Mouse (Mus musculus) midbrain, embryonic 16.5 days (tissue): Measurements from ENCODE around the gene AA986860. TPM values are rescaled to one million over a fixed set of nuclear protein-coding genes. Genes with fewer than 3 reads are reported as not detected.

Experiments used
- ATAC-seq: fragments of 200-750 bp; cut with Nextera tagmentation; 2 replicates; pipeline ENCODE4 v1.8.0; 2017; ENCODE audit warnings: moderate TSS enrichment
- H3K27ac ChIP-seq: fragments of 300-500 bp; sonication (generic); 2 replicates; pipeline ENCODE4 v1.5.1; 2014; ENCODE audit warnings: mild to moderate bottlenecking, low read length, mixed read lengths
- H3K27me3 ChIP-seq: fragments of 300-500 bp; sonication (generic); 2 replicates; pipeline ENCODE4 v1.6.1; 2014; ENCODE audit warnings: low read depth, low read length, mixed read lengths; ENCODE audit not compliant: control insufficient read depth, insufficient read depth
- H3K36me3 ChIP-seq: fragments of 300-500 bp; sonication (generic); 2 replicates; pipeline ENCODE4 v1.6.1; 2014; ENCODE audit warnings: mild to moderate bottlenecking, low read length, moderate library complexity, mixed read lengths; ENCODE audit not compliant: control insufficient read depth, insufficient read depth
- H3K4me1 ChIP-seq: fragments of 300-500 bp; sonication (generic); 2 replicates; pipeline ENCODE4 v1.6.1; 2014; ENCODE audit warnings: mild to moderate bottlenecking, low read length, mixed read lengths; ENCODE audit not compliant: control insufficient read depth, insufficient read depth
- H3K4me2 ChIP-seq: fragments of 300-500 bp; sonication (generic); 2 replicates; pipeline ENCODE4 v1.6.1; 2014; ENCODE audit warnings: mild to moderate bottlenecking, low read length, mixed read lengths
- H3K4me3 ChIP-seq: fragments of 300-500 bp; sonication (generic); 2 replicates; pipeline ENCODE4 v1.5.1; 2014; ENCODE audit warnings: low read depth, mild to moderate bottlenecking, low read length, moderate library complexity, mixed read lengths
- H3K9ac ChIP-seq: fragments of 300-500 bp; sonication (generic); 2 replicates; pipeline ENCODE4 v1.6.1; 2014; ENCODE audit warnings: low read depth, low read length, mixed read lengths
- H3K9me3 ChIP-seq: fragments of 300-500 bp; sonication (generic); replicated peaks from 2 replicates; pipeline ENCODE4 v1.6.1; 2014; ENCODE audit warnings: mild to moderate bottlenecking, low read length, mixed read lengths; ENCODE audit not compliant: control insufficient read depth, poor library complexity, severe bottlenecking
- WGBS: fragments of 180-500 bp; shearing (Covaris S2); extraction: QIAGEN DNeasy Blood & Tissue Kit; methylation state at CpG from one replicate; pipeline ENCODE4 v1.1.7; 2014; 5-methylcytosine and 5-hydroxymethylcytosine counted together
- polyA plus RNA-seq: library from polyadenylated mRNA; unstranded; fragments of >200 nt; fragmentation: Nextera tagmentation; extraction: Ambion mirVana; gene quantifications from 2 replicates; pipeline ENCODE4 v1.2.1, GENCODE M21; 2015

The AA986860 gene
- polyA plus RNA-seq, 1 experiment from 2014 or later = 0.38 TPM

GRCm38 (mm10) chr1:130715561-130716217 is 16.1 kb upstream of the AA986860 start, which contains the start of gene Gm29427:
TSS of gene Gm29427 (minus strand) at chr1:130715799.
- peak within 1 kb of the TSS; percentile 87 for H3K27ac ChIP-seq
- peak within 1 kb of the TSS; percentile 98 for H3K4me3 ChIP-seq
- H3K4me1 ChIP-seq = peaks cover 27% of the 10 kb centered on the region
- no peaks in the 10 kb centered on the region for H3K27me3 ChIP-seq
- H3K9me3 ChIP-seq = no peaks in the 10 kb centered on the region
- peaks cover 3% of the 10 kb centered on the region; the same call in 1 of the 2 replicates for H3K36me3 ChIP-seq
- H3K9ac ChIP-seq = peak within 1 kb of the TSS; percentile 100
- peak within 1 kb of the TSS; percentile 96 for H3K4me2 ChIP-seq
- WGBS = under 1% methylated on average over 38 of the region's 38 CpGs
- ATAC-seq = peak; percentile 96

DNA sequence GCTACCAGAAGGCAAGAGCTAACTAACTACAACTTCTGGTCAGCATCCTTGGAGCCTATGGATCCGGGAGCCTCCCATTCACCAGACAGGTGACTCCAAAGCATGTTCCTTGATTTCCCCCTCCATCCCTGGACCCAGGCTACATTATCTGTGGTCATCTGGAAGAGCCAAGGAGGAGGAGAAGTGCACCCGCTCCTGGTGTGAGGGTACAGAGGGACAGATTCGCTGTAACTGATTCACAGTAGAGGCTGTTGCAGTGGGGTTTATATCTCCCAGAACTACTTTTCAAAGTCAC is 15.6 kb upstream of the AA986860 start:
- Histone ChIP-seq H3K4me2 (peak overlapping the region; percentile 96), H3K4me3 (peak overlapping the region; percentile 98), H3K9me3 (no peaks in the 10 kb centered on the region), H3K27ac (peak overlapping the region; percentile 87), H3K27me3 (no peaks in the 10 kb centered on the region), H3K4me1 (peaks cover 30% of the 10 kb centered on the region), H3K9ac (peak overlapping the region; percentile 100), H3K36me3 (peaks cover 3% of the 10 kb centered on the region; the same call in 1 of the 2 replicates)
- 3% methylated on average over 3 of the region's 3 CpGs for WGBS
- peak; percentile 30 for ATAC-seq

GRCm38 (mm10) chr1:130716513-130717290 is 15.1 kb upstream of the AA986860 start:
- Histone ChIP-seq H3K9me3 (no peaks in the 10 kb centered on the region), H3K9ac (peak overlapping the region; percentile 100), H3K4me3 (peak overlapping the region; percentile 98), H3K27ac (peak overlapping the region; percentile 87), H3K4me1 (peaks cover 30% of the 10 kb centered on the region), H3K27me3 (no peaks in the 10 kb centered on the region), H3K4me2 (peak overlapping the region; percentile 96), H3K36me3 (peaks cover 3% of the 10 kb centered on the region; the same call in 1 of the 2 replicates)
- ATAC-seq = peak; percentile 23
- WGBS = under 1% methylated on average over 42 of the region's 42 CpGs

DNA sequence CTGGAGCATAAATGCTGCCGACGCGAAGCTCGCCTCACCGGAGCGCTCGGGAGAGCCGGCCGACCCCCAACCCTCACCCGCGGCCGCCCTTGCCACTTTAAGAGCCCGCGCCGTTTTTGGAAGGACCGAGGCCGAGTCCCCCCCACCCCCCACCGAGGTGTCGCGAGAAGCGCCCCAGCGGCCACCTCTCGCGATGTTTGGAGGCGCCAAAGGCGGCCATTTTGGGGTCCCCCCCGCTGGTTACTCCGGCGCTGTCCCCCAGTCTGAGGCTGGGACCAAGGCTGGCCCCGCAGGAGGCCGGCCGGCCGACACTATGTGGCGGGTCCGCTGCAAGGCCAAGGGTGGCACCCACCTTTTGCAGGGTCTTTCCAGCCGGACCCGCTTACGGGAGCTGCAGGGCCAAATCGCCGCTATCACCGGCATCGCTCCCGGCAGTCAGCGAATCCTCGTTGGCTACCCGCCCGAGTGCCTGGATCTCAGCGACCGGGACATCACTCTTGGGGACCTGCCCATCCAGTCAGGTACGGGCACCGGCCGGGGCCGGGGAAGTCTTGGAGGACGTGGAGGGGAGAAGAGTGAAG is 14.4 kb upstream of the AA986860 start, which contains the start of gene Yod1:
Gene Yod1 (plus strand): TSS at position 37 of the 581 bp plus-strand sequence.
- Histone ChIP-seq H3K9me3 (no peaks in the 10 kb centered on the region), H3K27me3 (no peaks in the 10 kb centered on the region), H3K9ac (peak within 1 kb of the TSS; percentile 100), H3K4me2 (peak within 1 kb of the TSS; percentile 96), H3K4me1 (peaks cover 30% of the 10 kb centered on the region), H3K27ac (peak within 1 kb of the TSS; percentile 87), H3K36me3 (peaks cover 3% of the 10 kb centered on the region; the same call in 1 of the 2 replicates), H3K4me3 (peak within 1 kb of the TSS; percentile 98)
- peak; percentile 55 for ATAC-seq
- WGBS = 0% methylated on average over 54 of the region's 54 CpGs

GRCm38 (mm10) chr1:130724206-130724605 is 7.6 kb upstream of the AA986860 start:
- no peak for ATAC-seq
- no peak overlapping the region for H3K27ac ChIP-seq
- H3K36me3 ChIP-seq = peaks cover under 1% of the 10 kb centered on the region; the same call in 1 of the 2 replicates
- peaks cover 9% of the 10 kb centered on the region for H3K4me1 ChIP-seq
- H3K27me3 ChIP-seq = no peaks in the 10 kb centered on the region
- no peak overlapping the region for H3K4me3 ChIP-seq
- no peak overlapping the region for H3K9ac ChIP-seq
- no peak overlapping the region for H3K4me2 ChIP-seq
- no peaks in the 10 kb centered on the region for H3K9me3 ChIP-seq
- 93% methylated on average over 5 of the region's 5 CpGs for WGBS

DNA sequence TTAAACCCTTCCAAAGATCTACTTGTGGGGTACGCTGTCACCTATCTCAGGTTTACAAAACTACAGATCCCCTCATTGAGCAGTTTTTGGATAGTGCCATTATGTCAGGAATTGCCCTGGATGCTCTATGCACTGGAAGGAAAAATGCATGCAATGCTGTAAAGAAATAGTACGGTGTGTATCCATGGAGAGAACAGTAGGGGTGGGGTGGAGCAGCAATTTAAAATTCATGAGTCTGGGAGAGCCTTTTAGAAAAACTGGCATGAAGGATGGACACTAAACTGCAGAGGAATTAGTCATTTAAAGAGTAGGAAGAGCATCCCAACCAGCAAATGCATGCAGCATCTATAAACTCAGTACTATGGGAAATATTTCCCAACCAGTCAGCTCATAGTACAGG is 5.4 kb upstream of the AA986860 start:
- Histone ChIP-seq H3K36me3 (no peaks in the 10 kb centered on the region), H3K4me1 (no peaks in the 10 kb centered on the region), H3K9me3 (no peaks in the 10 kb centered on the region), H3K4me2 (no peak overlapping the region), H3K27ac (no peak overlapping the region), H3K9ac (no peak overlapping the region), H3K4me3 (no peak overlapping the region), H3K27me3 (no peaks in the 10 kb centered on the region)
- WGBS = 54% methylated on average over 2 of the region's 2 CpGs
- no peak for ATAC-seq

- H3K9ac ChIP-seq = no peak overlapping the region
- H3K4me2 ChIP-seq = no peak overlapping the region
- no peaks in the 10 kb centered on the region for H3K9me3 ChIP-seq
- no peak for ATAC-seq
- H3K27me3 ChIP-seq = no peaks in the 10 kb centered on the region; the same call in 1 of the 2 replicates
- no peaks in the 10 kb centered on the region for H3K36me3 ChIP-seq
- no peak overlapping the region for H3K27ac ChIP-seq
- WGBS = 73% methylated on average over 1 of the region's 1 CpGs
- H3K4me3 ChIP-seq = no peak overlapping the region
- H3K4me1 ChIP-seq = no peaks in the 10 kb centered on the region; the same call in 1 of the 2 replicates
Observed at GRCm38 (mm10) chr1:130728070-130728469, 3.7 kb upstream of the AA986860 start.

- no peak overlapping the region for H3K4me3 ChIP-seq
Observed at GRCm38 (mm10) chr1:130728708-130729107, 3.1 kb upstream of the AA986860 start.

More at GRCm38 (mm10) chr1:130728708-130729107, 3.1 kb upstream of the AA986860 start:
- no peak overlapping the region for H3K4me2 ChIP-seq
- no peak overlapping the region for H3K27ac ChIP-seq
- WGBS = 94% methylated on average over 3 of the region's 3 CpGs
- H3K9me3 ChIP-seq = no peaks in the 10 kb centered on the region
- H3K4me1 ChIP-seq = no peaks in the 10 kb centered on the region; the same call in 1 of the 2 replicates
- no peak overlapping the region for H3K9ac ChIP-seq
- H3K36me3 ChIP-seq = no peaks in the 10 kb centered on the region
- ATAC-seq = no peak
- no peaks in the 10 kb centered on the region; the same call in 1 of the 2 replicates for H3K27me3 ChIP-seq
